Mouse (Mus musculus): ENCODE data around the gene Fbxo4. TPM values are rescaled to one million over a fixed set of nuclear protein-coding genes. Genes with fewer than 3 reads are reported as not detected.

Fbxo4 gene
- polyA plus RNA-seq, 1 experiment from 2014 or later = 4.7 TPM

DNA sequence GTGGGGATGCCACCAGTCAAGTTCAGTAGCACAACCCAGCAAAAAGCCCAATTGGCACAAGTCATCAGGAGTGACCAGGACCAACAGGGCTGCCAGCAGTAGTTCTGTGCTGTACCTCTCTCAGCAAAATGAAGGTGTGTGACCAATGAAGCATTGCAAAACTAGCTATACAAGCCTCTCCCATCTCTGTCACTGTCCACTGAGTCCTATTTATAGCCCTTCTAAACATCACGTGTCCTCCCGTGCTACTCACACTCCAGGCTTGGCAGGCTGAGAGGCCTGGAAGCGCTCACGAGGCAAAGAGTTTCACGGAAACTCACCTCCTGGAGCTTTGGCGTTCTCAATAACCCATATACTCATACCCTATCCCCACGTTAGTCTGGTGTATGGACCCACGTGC, 17.1 kb downstream of the Fbxo4 start:
- WGBS = 87% methylated on average over 8 of the region's 8 CpGs
- H3K4me1 ChIP-seq (ENCODE audit: control insufficient read depth, insufficient read depth, low read length) = no peaks in the 10 kb centered on the region
- no peak overlapping the region for H3K9ac ChIP-seq (ENCODE audit: low read length)
- H3K4me2 ChIP-seq (ENCODE audit: low read depth, severe bottlenecking) = no peak overlapping the region
- ATAC-seq (ENCODE audit: insufficient number of reproducible peaks, low FRiP score, low TSS enrichment, low read depth) = no peak
- H3K4me3 ChIP-seq (ENCODE audit: low read depth, low read length) = no peak overlapping the region
- DNase-seq (ENCODE audit: low spot score) = no peak
- H3K36me3 ChIP-seq (ENCODE audit: control insufficient read depth, insufficient read depth, low read length) = no peaks in the 10 kb centered on the region; the same call in 1 of the 2 replicates
- no peak overlapping the region for H3K27ac ChIP-seq (replicated peaks; ENCODE audit: low read depth, low read length)
- H3K9me3 ChIP-seq (ENCODE audit: control insufficient read depth, low read length) = no peaks in the 10 kb centered on the region
- H3K27me3 ChIP-seq (ENCODE audit: control insufficient read depth, insufficient read depth, low read length) = no peaks in the 10 kb centered on the region

- Histone ChIP-seq H3K4me1 (ENCODE audit: control insufficient read depth, insufficient read depth, low read length) (no peaks in the 10 kb centered on the region), H3K27me3 (ENCODE audit: control insufficient read depth, insufficient read depth, low read length) (no peaks in the 10 kb centered on the region), H3K9ac (ENCODE audit: low read length) (no peak overlapping the region), H3K9me3 (ENCODE audit: control insufficient read depth, low read length) (no peaks in the 10 kb centered on the region), H3K4me3 (ENCODE audit: low read depth, low read length) (no peak overlapping the region), H3K4me2 (ENCODE audit: low read depth, severe bottlenecking) (no peak overlapping the region), H3K36me3 (ENCODE audit: control insufficient read depth, insufficient read depth, low read length) (no peaks in the 10 kb centered on the region; the same call in 1 of the 2 replicates), H3K27ac (replicated peaks; ENCODE audit: low read depth, low read length) (no peak overlapping the region)
- ATAC-seq (ENCODE audit: insufficient number of reproducible peaks, low FRiP score, low TSS enrichment, low read depth) (no peak), DNase-seq (ENCODE audit: low spot score) (no peak)
- 71% methylated on average over 1 of the region's 1 CpGs for WGBS
Observed at GRCm38 (mm10) chr15:3960094-3960493, 19.3 kb downstream of the Fbxo4 start.

DNA sequence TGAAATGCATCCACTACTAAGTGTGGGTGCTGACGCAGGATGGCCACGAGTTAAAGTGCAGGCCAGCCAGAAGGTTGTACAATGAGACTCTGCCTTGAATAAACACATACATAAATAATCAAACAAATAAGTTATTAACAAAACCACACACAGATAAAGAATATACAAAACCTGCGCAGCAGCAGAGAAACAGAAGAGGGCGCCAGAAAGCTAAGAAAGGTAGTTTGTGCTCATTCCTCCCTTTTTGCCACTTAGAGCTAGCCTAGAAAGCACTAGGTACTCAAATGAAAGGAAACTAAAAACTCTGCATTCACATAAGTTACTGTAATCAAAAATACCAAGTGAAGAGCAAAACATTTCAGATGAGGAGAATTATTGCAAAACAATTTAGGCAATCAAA, 21.4 kb downstream of the Fbxo4 start:
- H3K4me3 ChIP-seq (ENCODE audit: low read depth, low read length) = no peak overlapping the region
- no peaks in the 10 kb centered on the region for H3K4me1 ChIP-seq (ENCODE audit: control insufficient read depth, insufficient read depth, low read length)
- DNase-seq (ENCODE audit: low spot score) (peak; percentile 55), ATAC-seq (ENCODE audit: insufficient number of reproducible peaks, low FRiP score, low TSS enrichment, low read depth) (no peak)
- H3K27ac ChIP-seq (replicated peaks; ENCODE audit: low read depth, low read length) = no peak overlapping the region
- no peaks in the 10 kb centered on the region; the same call in 1 of the 2 replicates for H3K36me3 ChIP-seq (ENCODE audit: control insufficient read depth, insufficient read depth, low read length)
- H3K4me2 ChIP-seq (ENCODE audit: low read depth, severe bottlenecking) = no peak overlapping the region
- WGBS = 25% methylated on average over 4 of the region's 4 CpGs
- H3K9ac ChIP-seq (ENCODE audit: low read length) = no peak overlapping the region
- H3K27me3 ChIP-seq (ENCODE audit: control insufficient read depth, insufficient read depth, low read length) = no peaks in the 10 kb centered on the region
- H3K9me3 ChIP-seq (ENCODE audit: control insufficient read depth, low read length) = no peaks in the 10 kb centered on the region

DNA sequence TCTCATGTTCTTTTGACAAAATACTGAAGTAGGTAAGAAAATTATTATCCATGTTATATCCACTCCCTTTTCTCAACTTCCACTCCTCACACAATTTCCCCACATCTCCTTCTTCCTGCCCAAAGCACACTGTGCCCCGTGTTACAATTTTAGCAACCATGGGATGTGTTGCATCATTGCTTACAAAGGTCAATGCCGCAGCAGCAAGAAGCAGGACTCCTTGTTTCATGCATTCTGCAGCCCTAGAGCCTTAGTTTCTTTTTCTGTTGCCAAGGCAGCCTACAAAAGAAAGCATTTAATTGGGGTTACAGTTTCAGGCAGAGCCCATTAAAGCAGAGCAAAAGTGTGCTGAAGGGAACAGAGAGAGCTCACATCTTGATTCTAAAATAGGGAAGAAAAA, 24.4 kb downstream of the Fbxo4 start:
- Histone ChIP-seq H3K4me1 (ENCODE audit: control insufficient read depth, insufficient read depth, low read length) (no peaks in the 10 kb centered on the region), H3K27ac (replicated peaks; ENCODE audit: low read depth, low read length) (no peak overlapping the region), H3K36me3 (ENCODE audit: control insufficient read depth, insufficient read depth, low read length) (no peaks in the 10 kb centered on the region), H3K4me2 (ENCODE audit: low read depth, severe bottlenecking) (no peak overlapping the region), H3K27me3 (ENCODE audit: control insufficient read depth, insufficient read depth, low read length) (no peaks in the 10 kb centered on the region), H3K4me3 (ENCODE audit: low read depth, low read length) (no peak overlapping the region), H3K9ac (ENCODE audit: low read length) (no peak overlapping the region), H3K9me3 (ENCODE audit: control insufficient read depth, low read length) (no peaks in the 10 kb centered on the region)
- WGBS = 92% methylated on average over 2 of the region's 2 CpGs
- ATAC-seq (ENCODE audit: insufficient number of reproducible peaks, low FRiP score, low TSS enrichment, low read depth) = no peak
- DNase-seq (ENCODE audit: low spot score) = no peak

- Histone ChIP-seq H3K4me1 (ENCODE audit: control insufficient read depth, insufficient read depth, low read length) (no peaks in the 10 kb centered on the region), H3K36me3 (ENCODE audit: control insufficient read depth, insufficient read depth, low read length) (no peaks in the 10 kb centered on the region), H3K9me3 (ENCODE audit: control insufficient read depth, low read length) (no peaks in the 10 kb centered on the region), H3K4me2 (ENCODE audit: low read depth, severe bottlenecking) (no peak overlapping the region), H3K9ac (ENCODE audit: low read length) (no peak overlapping the region), H3K4me3 (ENCODE audit: low read depth, low read length) (no peak overlapping the region), H3K27me3 (ENCODE audit: control insufficient read depth, insufficient read depth, low read length) (no peaks in the 10 kb centered on the region), H3K27ac (replicated peaks; ENCODE audit: low read depth, low read length) (no peak overlapping the region)
- WGBS = 93% methylated on average over 2 of the region's 2 CpGs
- ATAC-seq (ENCODE audit: insufficient number of reproducible peaks, low FRiP score, low TSS enrichment, low read depth) (no peak), DNase-seq (ENCODE audit: low spot score) (no peak)
Observed at GRCm38 (mm10) chr15:3938132-3938531, 41.2 kb downstream of the Fbxo4 start.

GRCm38 (mm10) chr15:3936056-3936455, 43.3 kb downstream of the Fbxo4 start:
- no peaks in the 10 kb centered on the region for H3K4me1 ChIP-seq (ENCODE audit: control insufficient read depth, insufficient read depth, low read length)
- DNase-seq (ENCODE audit: low spot score) = no peak
- no peak overlapping the region for H3K4me3 ChIP-seq (ENCODE audit: low read depth, low read length)
- H3K9me3 ChIP-seq (ENCODE audit: control insufficient read depth, low read length) = no peaks in the 10 kb centered on the region
- WGBS = 87% methylated on average over 3 of the region's 3 CpGs
- no peak for ATAC-seq (ENCODE audit: insufficient number of reproducible peaks, low FRiP score, low TSS enrichment, low read depth)
- no peak overlapping the region for H3K27ac ChIP-seq (replicated peaks; ENCODE audit: low read depth, low read length)
- H3K4me2 ChIP-seq (ENCODE audit: low read depth, severe bottlenecking) = no peak overlapping the region
- no peaks in the 10 kb centered on the region for H3K27me3 ChIP-seq (ENCODE audit: control insufficient read depth, insufficient read depth, low read length)
- H3K9ac ChIP-seq (ENCODE audit: low read length) = no peak overlapping the region
- H3K36me3 ChIP-seq (ENCODE audit: control insufficient read depth, insufficient read depth, low read length) = no peaks in the 10 kb centered on the region

DNA sequence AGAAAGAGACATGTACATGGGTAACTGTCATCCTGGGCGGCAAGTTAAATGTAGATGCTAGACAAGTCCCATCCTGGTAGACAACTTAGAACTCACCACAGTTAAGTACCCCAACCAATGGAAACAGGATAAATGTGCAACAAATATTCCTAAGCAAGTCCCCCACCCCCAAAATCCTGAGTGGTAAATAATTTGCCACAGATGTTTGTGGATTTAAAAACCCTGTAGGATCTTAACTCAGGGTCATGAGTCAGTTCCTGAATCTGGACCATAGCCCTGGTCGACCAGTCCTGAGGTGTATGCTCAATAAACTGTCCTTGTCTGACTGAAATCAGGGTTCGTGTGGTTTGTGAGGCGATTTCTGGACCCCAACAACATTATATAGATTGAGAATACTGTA, 45.9 kb downstream of the Fbxo4 start:
- no peaks in the 10 kb centered on the region for H3K4me1 ChIP-seq (ENCODE audit: control insufficient read depth, insufficient read depth, low read length)
- no peak overlapping the region for H3K4me3 ChIP-seq (ENCODE audit: low read depth, low read length)
- no peaks in the 10 kb centered on the region for H3K9me3 ChIP-seq (ENCODE audit: control insufficient read depth, low read length)
- WGBS = 81% methylated on average over 4 of the region's 4 CpGs
- no peak overlapping the region for H3K9ac ChIP-seq (ENCODE audit: low read length)
- no peak overlapping the region for H3K27ac ChIP-seq (replicated peaks; ENCODE audit: low read depth, low read length)
- DNase-seq (ENCODE audit: low spot score) (no peak), ATAC-seq (ENCODE audit: insufficient number of reproducible peaks, low FRiP score, low TSS enrichment, low read depth) (no peak)
- no peaks in the 10 kb centered on the region for H3K27me3 ChIP-seq (ENCODE audit: control insufficient read depth, insufficient read depth, low read length)
- H3K36me3 ChIP-seq (ENCODE audit: control insufficient read depth, insufficient read depth, low read length) = no peaks in the 10 kb centered on the region
- no peak overlapping the region for H3K4me2 ChIP-seq (ENCODE audit: low read depth, severe bottlenecking)

- Histone ChIP-seq H3K36me3 (ENCODE audit: control insufficient read depth, insufficient read depth, low read length) (no peaks in the 10 kb centered on the region), H3K4me2 (ENCODE audit: low read depth, severe bottlenecking) (no peak overlapping the region), H3K4me3 (ENCODE audit: low read depth, low read length) (no peak overlapping the region), H3K4me1 (ENCODE audit: control insufficient read depth, insufficient read depth, low read length) (no peaks in the 10 kb centered on the region), H3K27me3 (ENCODE audit: control insufficient read depth, insufficient read depth, low read length) (no peaks in the 10 kb centered on the region), H3K27ac (replicated peaks; ENCODE audit: low read depth, low read length) (no peak overlapping the region), H3K9me3 (ENCODE audit: control insufficient read depth, low read length) (no peaks in the 10 kb centered on the region), H3K9ac (ENCODE audit: low read length) (no peak overlapping the region)
- ATAC-seq (ENCODE audit: insufficient number of reproducible peaks, low FRiP score, low TSS enrichment, low read depth) = no peak
- DNase-seq (ENCODE audit: low spot score) = no peak
- 84% methylated on average over 1 of the region's 1 CpGs for WGBS
Observed at GRCm38 (mm10) chr15:3931931-3932330, 47.4 kb downstream of the Fbxo4 start.
